Mouse (Mus musculus) small intestine, adult 2 months (tissue): ENCODE results near the gene Spata31d1d. TPM values are rescaled to one million over a fixed set of nuclear protein-coding genes. Genes with fewer than 3 reads are reported as not detected.
"Not testable (repeated sequence)": the region's sequence is repeated elsewhere in the genome, so short reads cannot be mapped to it uniquely, and the experiment has no call there.

Experiments used
- H3K27ac ChIP-seq: fragments of 200-500 bp; 2 replicates; pipeline ENCODE4 v1.5.1; 2012; ENCODE audit warnings: low read depth, low read length, control low read depth, inconsistent platforms; ENCODE audit not compliant: insufficient read depth
- H3K27me3 ChIP-seq: fragments of 200-500 bp; 2 replicates; pipeline ENCODE4 v1.6.1; 2012; ENCODE audit warnings: mild to moderate bottlenecking, moderate library complexity, low read length, inconsistent platforms; ENCODE audit not compliant: control insufficient read depth, insufficient read depth
- H3K36me3 ChIP-seq: fragments of 200-500 bp; 2 replicates; pipeline ENCODE4 v1.6.1; 2012; ENCODE audit warnings: mild to moderate bottlenecking, low read length, control low read depth, inconsistent platforms; ENCODE audit not compliant: control insufficient read depth, insufficient read depth
- H3K4me1 ChIP-seq: fragments of 200-500 bp; 2 replicates; pipeline ENCODE4 v1.6.1; 2012; ENCODE audit warnings: low read length, inconsistent platforms, mixed read lengths; ENCODE audit not compliant: control insufficient read depth, insufficient read depth, insufficient read length
- H3K4me3 ChIP-seq: fragments of 200-500 bp; 2 replicates; pipeline ENCODE4 v1.5.1; 2012; ENCODE audit warnings: low read depth, mild to moderate bottlenecking, control low read depth, inconsistent platforms, low read length, moderate library complexity
- CTCF ChIP-seq: fragments of 200-500 bp; IDR thresholded peaks from 2 replicates; pipeline ENCODE4 v1.5.1; 2012; ENCODE audit warnings: low read depth, mild to moderate bottlenecking, control low read depth, inconsistent platforms, low read length, moderate library complexity, mixed read lengths; ENCODE audit not compliant: insufficient replicate concordance, insufficient read length; ENCODE audit errors: extremely low read depth
- POLR2A ChIP-seq: fragments of 200-500 bp; IDR thresholded peaks from 2 replicates; pipeline ENCODE4 v1.6.1; 2012; ENCODE audit warnings: low read depth, mild to moderate bottlenecking, control low read depth, inconsistent platforms, low read length, moderate library complexity
- WGBS: fragments of 180-500 bp; shearing (Covaris S2); methylation state at CpG from one replicate; pipeline ENCODE4 v1.1.7; 2018; 5-methylcytosine and 5-hydroxymethylcytosine counted together
- polyA plus RNA-seq: library from polyadenylated mRNA; depleted of rRNA; stranded (reverse); fragments of >200 nt; gene quantifications from 2 replicates; pipeline ENCODE4 v1.2.3, GENCODE M21; 2012; rRNA removed

Gene Spata31d1d
- polyA plus RNA-seq = not detected in 2 replicates

DNA sequence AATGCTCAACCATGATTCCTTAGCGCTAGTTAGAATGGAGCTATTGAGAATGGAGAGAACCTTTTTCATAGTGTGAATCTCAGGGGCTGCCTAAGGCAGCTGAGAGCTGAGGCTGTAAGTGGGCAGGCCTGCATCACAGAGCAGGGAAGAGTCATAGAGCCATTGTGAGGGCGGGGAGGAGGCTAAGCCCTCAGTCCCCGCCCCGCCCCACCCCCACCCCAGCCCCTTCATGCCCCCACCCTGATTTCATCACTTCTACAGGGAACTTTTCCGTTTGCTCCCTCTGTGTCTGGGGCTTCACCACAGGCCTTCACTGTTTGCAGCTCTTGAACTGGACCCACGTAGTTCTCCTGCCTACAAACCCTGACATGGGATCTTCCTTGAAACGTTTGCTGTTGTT lies at the start of gene Spata31d1d:
Gene Spata31d1d (minus strand): TSS at position 101 of the 400 bp plus-strand sequence.
- 50% methylated on average over 7 of the region's 7 CpGs for WGBS
- Histone ChIP-seq H3K27me3 (no peaks in the 10 kb centered on the region), H3K4me3 (no peak within 1 kb of the TSS), H3K4me1 (peaks cover 5% of the 10 kb centered on the region; the same call in 1 of the 2 replicates), H3K27ac (no peak within 1 kb of the TSS), H3K36me3 (no peaks in the 10 kb centered on the region)
- TF ChIP-seq POLR2A (no peak), CTCF (no peak)

- H3K27ac ChIP-seq, H3K27me3 ChIP-seq, H3K4me1 ChIP-seq, H3K4me3 ChIP-seq: not testable (repeated sequence)
- H3K36me3 ChIP-seq = peaks cover 85% of the 10 kb centered on the region
- WGBS = 98% methylated on average over 1 of the region's 1 CpGs
Measured at GRCm38 (mm10) chr13:59779744-59780264, 48.3 kb upstream of the Spata31d1d start.

DNA sequence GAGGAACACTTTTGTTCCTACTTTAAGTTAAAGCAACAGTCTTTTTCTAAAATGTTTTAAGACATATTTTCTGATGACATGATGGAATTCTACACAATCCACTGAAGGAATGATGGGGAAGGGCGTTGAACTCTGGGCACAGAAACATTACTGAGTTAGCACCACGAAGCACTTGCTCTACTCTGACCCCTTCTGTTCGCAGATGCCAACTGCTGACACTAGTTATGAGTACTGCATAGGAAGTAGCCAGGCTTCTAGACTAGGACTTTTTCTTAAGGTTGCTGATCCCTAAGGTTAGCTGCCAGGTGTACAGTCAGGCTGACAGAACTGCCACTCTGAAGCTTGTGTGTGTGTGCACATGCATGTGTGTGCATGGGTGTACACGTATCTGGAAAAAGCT lies 47.7 kb upstream of the Spata31d1d start:
- Histone ChIP-seq H3K36me3 (peaks cover 82% of the 10 kb centered on the region), H3K4me1 (no peaks in the 10 kb centered on the region), H3K27ac (no peak overlapping the region), H3K27me3 (no peaks in the 10 kb centered on the region), H3K4me3 (no peak overlapping the region)
- TF ChIP-seq POLR2A = no peak
- no peak for TF ChIP-seq CTCF
- WGBS = 75% methylated on average over 4 of the region's 4 CpGs

- TF ChIP-seq CTCF = no peak
- TF ChIP-seq POLR2A = no peak
- H3K27ac ChIP-seq = no peak overlapping the region
- peaks cover 60% of the 10 kb centered on the region for H3K36me3 ChIP-seq
- WGBS = 75% methylated on average over 3 of the region's 3 CpGs
- H3K27me3 ChIP-seq = no peaks in the 10 kb centered on the region
- H3K4me3 ChIP-seq = no peak overlapping the region
- peaks cover 7% of the 10 kb centered on the region; the same call in 1 of the 2 replicates for H3K4me1 ChIP-seq
Measured at GRCm38 (mm10) chr13:59775168-59775567, 43.6 kb upstream of the Spata31d1d start.

DNA sequence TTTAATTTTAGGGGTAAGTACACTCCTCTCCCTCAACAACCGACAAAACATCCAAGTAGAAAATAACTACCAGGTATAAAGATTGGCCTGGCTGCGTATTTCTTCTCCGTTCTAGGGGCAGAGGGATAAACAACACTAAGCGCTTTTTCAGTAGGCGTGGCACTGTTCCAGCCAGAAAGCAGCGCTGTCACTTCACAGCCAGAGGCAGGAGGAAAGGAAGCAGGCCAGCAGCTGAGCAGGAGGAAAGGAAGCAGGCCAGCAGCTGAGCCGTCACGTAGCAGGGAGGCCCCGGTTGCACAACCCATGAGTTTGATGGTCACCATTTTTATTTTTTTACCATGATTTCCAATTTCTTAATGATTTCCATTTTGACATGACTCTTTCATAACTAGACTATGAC lies 39.7 kb upstream of the Spata31d1d start:
- H3K4me1 ChIP-seq = peaks cover 21% of the 10 kb centered on the region
- peaks cover 28% of the 10 kb centered on the region for H3K36me3 ChIP-seq
- no peak overlapping the region for H3K4me3 ChIP-seq
- peak overlapping the region; percentile 53 for H3K27ac ChIP-seq
- TF ChIP-seq CTCF = no peak
- TF ChIP-seq POLR2A = no peak
- WGBS = 27% methylated on average over 9 of the region's 9 CpGs
- no peaks in the 10 kb centered on the region for H3K27me3 ChIP-seq

DNA sequence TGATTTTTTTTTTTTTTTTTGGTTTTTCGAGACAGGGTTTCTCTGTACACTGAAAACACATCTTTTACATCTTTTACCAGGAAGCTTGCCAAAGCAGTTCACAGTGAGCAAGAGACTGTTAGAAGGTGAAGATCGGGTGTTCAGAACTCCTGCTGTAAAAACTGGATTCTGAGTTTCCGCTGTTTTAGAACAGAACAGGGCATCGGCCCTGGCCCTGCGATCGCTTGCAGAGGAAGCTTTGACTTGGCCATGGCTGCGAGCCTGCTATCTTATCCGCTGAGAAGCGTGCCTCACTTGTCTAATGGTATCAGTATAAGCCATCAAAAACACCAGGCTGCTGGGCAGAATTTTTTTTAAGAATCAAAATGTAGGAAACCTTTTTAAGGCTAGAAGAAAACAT lies 39.3 kb upstream of the Spata31d1d start:
- TF ChIP-seq CTCF = no peak
- no peak for TF ChIP-seq POLR2A
- Histone ChIP-seq H3K27ac (peak overlapping the region; percentile 74), H3K36me3 (peaks cover 24% of the 10 kb centered on the region), H3K4me1 (peaks cover 25% of the 10 kb centered on the region), H3K27me3 (no peaks in the 10 kb centered on the region), H3K4me3 (no peak overlapping the region)
- 38% methylated on average over 9 of the region's 9 CpGs for WGBS

DNA sequence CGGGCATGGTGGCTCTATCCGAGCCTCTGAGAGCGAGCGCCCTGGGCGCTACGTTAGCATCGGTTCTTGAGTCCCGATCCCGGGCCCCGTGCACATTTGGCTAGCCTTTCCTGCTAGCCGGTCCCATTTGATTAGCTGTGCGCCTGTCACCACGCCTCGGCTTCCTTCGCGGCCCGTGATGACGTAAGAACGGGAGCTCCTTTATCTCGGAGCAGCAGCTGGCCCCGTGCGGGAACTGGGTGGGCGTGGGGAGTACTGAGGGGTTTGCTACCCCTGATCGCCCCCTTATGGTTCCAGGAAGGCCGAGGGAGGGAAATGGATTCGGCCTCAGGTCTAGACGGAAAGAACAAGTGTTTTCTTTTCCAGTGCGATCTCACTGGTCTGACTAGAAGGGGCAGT lies 38.6 kb upstream of the Spata31d1d start:
- under 1% methylated on average over 28 of the region's 28 CpGs for WGBS
- H3K4me3 ChIP-seq = peak overlapping the region; percentile 68
- H3K27ac ChIP-seq = peak overlapping the region; percentile 96
- no peak for TF ChIP-seq CTCF
- no peak for TF ChIP-seq POLR2A
- H3K27me3 ChIP-seq = no peaks in the 10 kb centered on the region
- H3K36me3 ChIP-seq = peaks cover 19% of the 10 kb centered on the region
- peaks cover 26% of the 10 kb centered on the region for H3K4me1 ChIP-seq
